Mouse (Mus musculus) heart, adult 2 months (tissue): Measurements from ENCODE around the gene Zfp423.

Experiments used
- EP300 ChIP-seq: fragments of 200-500 bp; IDR thresholded peaks from 2 replicates; pipeline ENCODE4 v1.6.1; 2011; ENCODE audit warnings: low read depth, low read length, control low read depth; ENCODE audit not compliant: insufficient read depth
- POLR2A ChIP-seq: fragments of 200-500 bp; IDR thresholded peaks from 2 replicates; pipeline ENCODE4 v1.6.1; 2011; ENCODE audit warnings: mild to moderate bottlenecking, low read depth, low read length, control low read depth; ENCODE audit not compliant: insufficient read depth

DNA sequence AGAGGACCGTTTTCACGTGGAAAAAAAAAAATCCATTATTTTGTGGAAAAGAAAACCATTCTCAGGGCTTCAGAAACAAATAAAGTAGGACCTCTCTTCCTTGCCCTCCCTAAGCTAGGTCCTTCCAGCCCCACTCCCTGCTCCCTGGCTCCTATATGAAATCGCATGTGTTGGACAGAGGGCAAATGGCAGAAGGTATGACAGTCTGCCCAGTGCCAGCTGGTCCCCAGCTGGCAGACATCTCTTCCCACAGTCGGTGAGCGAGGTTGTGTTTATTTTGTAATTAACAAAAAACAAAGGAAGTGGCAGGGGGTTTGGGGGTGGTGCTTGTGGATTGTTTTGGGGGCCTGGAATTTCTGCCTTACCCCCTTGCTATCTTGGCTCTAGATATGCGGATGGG, 339.2 kb downstream of the Zfp423 start:
- TF ChIP-seq EP300 (no peak), POLR2A (no peak)
